Mouse (Mus musculus): ENCODE results near the gene 2810021J22Rik.

The 2810021J22Rik gene

GRCm38 (mm10) chr11:58903511-58904409 lies 36.7 kb downstream of the 2810021J22Rik start, which contains the start of gene Zfp39:
TSS of gene Zfp39 (minus strand) at chr11:58904225.
- TF ChIP-seq GATA4 (IDR thresholded peaks at IDR 0.05; ENCODE audit: insufficient replicate concordance, low read length) = peak; percentile 12; the same call in 1 of the 2 replicates

- TF ChIP-seq GATA4 (IDR thresholded peaks at IDR 0.05; ENCODE audit: insufficient replicate concordance, low read length) = no peak
These were observed 37.3 kb downstream of the 2810021J22Rik start for GRCm38 (mm10) chr11:58904410-58904718.

- no peak for TF ChIP-seq GATA4 (IDR thresholded peaks at IDR 0.05; ENCODE audit: insufficient replicate concordance, low read length)
These were observed 37.8 kb downstream of the 2810021J22Rik start for GRCm38 (mm10) chr11:58904838-58905237.

GRCm38 (mm10) chr11:58913776-58914175 lies 46.8 kb downstream of the 2810021J22Rik start:
- TF ChIP-seq GATA4 (IDR thresholded peaks at IDR 0.05; ENCODE audit: insufficient replicate concordance, low read length) = no peak

GRCm38 (mm10) chr11:58914461-58915028 lies 47.5 kb downstream of the 2810021J22Rik start:
- no peak for TF ChIP-seq GATA4 (IDR thresholded peaks at IDR 0.05; ENCODE audit: insufficient replicate concordance, low read length)

GRCm38 (mm10) chr11:58916879-58917744 lies 50.1 kb downstream of the 2810021J22Rik start:
- TF ChIP-seq GATA4 (IDR thresholded peaks at IDR 0.05; ENCODE audit: insufficient replicate concordance, low read length) = no peak

GRCm38 (mm10) chr11:58917745-58918366 lies 50.8 kb downstream of the 2810021J22Rik start, which contains the start of gene Btnl10:
TSS of gene Btnl10 (plus strand) at chr11:58917908.
- TF ChIP-seq GATA4 (IDR thresholded peaks at IDR 0.05; ENCODE audit: insufficient replicate concordance, low read length) = no peak

GRCm38 (mm10) chr11:58918759-58919158 lies 51.7 kb downstream of the 2810021J22Rik start:
- no peak for TF ChIP-seq GATA4 (IDR thresholded peaks at IDR 0.05; ENCODE audit: insufficient replicate concordance, low read length)

- TF ChIP-seq GATA4 (IDR thresholded peaks at IDR 0.05; ENCODE audit: insufficient replicate concordance, low read length) = no peak
These were observed 55.4 kb downstream of the 2810021J22Rik start for GRCm38 (mm10) chr11:58922420-58922819.

- TF ChIP-seq GATA4 (IDR thresholded peaks at IDR 0.05; ENCODE audit: insufficient replicate concordance, low read length) = no peak
These were observed 59.6 kb downstream of the 2810021J22Rik start for GRCm38 (mm10) chr11:58926651-58927050.

- TF ChIP-seq GATA4 (IDR thresholded peaks at IDR 0.05; ENCODE audit: insufficient replicate concordance, low read length) = no peak
These were observed 60.0 kb downstream of the 2810021J22Rik start for GRCm38 (mm10) chr11:58927053-58927452.

- peak; percentile 29; the same call in 1 of the 2 replicates for TF ChIP-seq GATA4 (IDR thresholded peaks at IDR 0.05; ENCODE audit: insufficient replicate concordance, low read length)
These were observed 61.0 kb downstream of the 2810021J22Rik start for GRCm38 (mm10) chr11:58927790-58928651.

GRCm38 (mm10) chr11:58929055-58929454 lies 62.0 kb downstream of the 2810021J22Rik start:
- TF ChIP-seq GATA4 (IDR thresholded peaks at IDR 0.05; ENCODE audit: insufficient replicate concordance, low read length) = no peak

GRCm38 (mm10) chr11:58929641-58930040 lies 62.6 kb downstream of the 2810021J22Rik start:
- no peak for TF ChIP-seq GATA4 (IDR thresholded peaks at IDR 0.05; ENCODE audit: insufficient replicate concordance, low read length)
